Mouse (Mus musculus) lung, embryonic 15.5 days (tissue): Measurements from ENCODE around the gene Acer3. TPM values are rescaled to one million over a fixed set of nuclear protein-coding genes. Genes with fewer than 3 reads are reported as not detected.
A peak's percentile ranks its signal among the peaks of the same experiment; 100 is the strongest.

Experiments used
- ATAC-seq: fragments of 200-750 bp; cut with Nextera tagmentation; 2 replicates; pipeline ENCODE4 v1.8.0; 2017; ENCODE audit warnings: moderate number of reproducible peaks, borderline replicate concordance; ENCODE audit not compliant: low FRiP score, low TSS enrichment; ENCODE audit errors: extremely low read depth
- H3K27ac ChIP-seq: fragments of 300-500 bp; sonication (generic); 2 replicates; pipeline ENCODE4 v1.5.1; 2015; ENCODE audit warnings: moderate library complexity, mild to moderate bottlenecking, inconsistent platforms
- H3K27me3 ChIP-seq: fragments of 300-500 bp; sonication (generic); 2 replicates; pipeline ENCODE4 v1.6.1; 2015; ENCODE audit warnings: inconsistent platforms
- H3K36me3 ChIP-seq: fragments of 300-500 bp; sonication (generic); 2 replicates; pipeline ENCODE4 v1.6.1; 2015; ENCODE audit warnings: inconsistent platforms
- H3K4me1 ChIP-seq: fragments of 300-500 bp; sonication (generic); 2 replicates; pipeline ENCODE4 v1.6.1; 2015; ENCODE audit warnings: inconsistent platforms
- H3K4me2 ChIP-seq: fragments of 300-500 bp; sonication (generic); 2 replicates; pipeline ENCODE4 v1.6.1; 2015; ENCODE audit warnings: inconsistent platforms, mild to moderate bottlenecking, moderate library complexity
- H3K4me3 ChIP-seq: fragments of 300-500 bp; sonication (generic); 2 replicates; pipeline ENCODE4 v1.5.1; 2015; ENCODE audit warnings: mild to moderate bottlenecking, inconsistent platforms
- H3K9ac ChIP-seq: fragments of 300-500 bp; sonication (generic); 2 replicates; pipeline ENCODE4 v1.6.1; 2015; ENCODE audit warnings: inconsistent platforms
- H3K9me3 ChIP-seq: fragments of 300-500 bp; sonication (generic); 2 replicates; pipeline ENCODE4 v1.6.1; 2016; ENCODE audit warnings: inconsistent platforms
- WGBS: fragments of 180-500 bp; shearing (Covaris S2); methylation state at CpG from one replicate; pipeline ENCODE4 v1.1.7; 2015; 5-methylcytosine and 5-hydroxymethylcytosine counted together
- polyA plus RNA-seq: library from polyadenylated mRNA; unstranded; fragments of >200 nt; fragmentation: Nextera tagmentation; extraction: Ambion mirVana; gene quantifications from 2 replicates; pipeline ENCODE4 v1.2.1, GENCODE M21; 2015

Acer3 gene
- polyA plus RNA-seq, 1 experiment from 2014 or later, result 28.3 TPM

DNA sequence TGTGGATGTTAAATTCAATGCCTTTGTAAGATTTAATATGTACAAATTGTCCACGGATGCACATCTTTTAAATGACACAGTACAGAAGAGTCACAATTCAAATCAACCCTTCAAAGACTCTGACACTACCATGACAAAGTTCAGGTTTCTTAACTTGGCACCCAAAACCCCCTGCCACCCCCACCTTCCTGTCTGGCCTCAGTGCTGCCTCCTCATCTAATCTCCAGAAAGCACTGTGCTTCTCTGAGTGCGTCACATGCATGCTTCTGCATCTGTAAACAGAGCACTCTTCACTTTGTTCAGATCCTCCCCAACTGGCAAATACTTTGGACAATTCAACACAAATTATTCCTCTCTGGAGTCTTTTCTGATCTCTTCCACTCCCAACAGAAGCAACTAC lies 68.5 kb downstream of the Acer3 start:
- H3K36me3 ChIP-seq, result no peaks in the 10 kb centered on the region
- H3K27ac ChIP-seq, result no peak overlapping the region
- no peaks in the 10 kb centered on the region for H3K4me1 ChIP-seq
- H3K4me2 ChIP-seq, result no peak overlapping the region
- no peak overlapping the region for H3K4me3 ChIP-seq
- H3K9ac ChIP-seq, result no peak overlapping the region
- no peak for ATAC-seq
- H3K27me3 ChIP-seq, result no peaks in the 10 kb centered on the region
- H3K9me3 ChIP-seq, result no peaks in the 10 kb centered on the region
- WGBS, result 91% methylated on average over 2 of the region's 2 CpGs

DNA sequence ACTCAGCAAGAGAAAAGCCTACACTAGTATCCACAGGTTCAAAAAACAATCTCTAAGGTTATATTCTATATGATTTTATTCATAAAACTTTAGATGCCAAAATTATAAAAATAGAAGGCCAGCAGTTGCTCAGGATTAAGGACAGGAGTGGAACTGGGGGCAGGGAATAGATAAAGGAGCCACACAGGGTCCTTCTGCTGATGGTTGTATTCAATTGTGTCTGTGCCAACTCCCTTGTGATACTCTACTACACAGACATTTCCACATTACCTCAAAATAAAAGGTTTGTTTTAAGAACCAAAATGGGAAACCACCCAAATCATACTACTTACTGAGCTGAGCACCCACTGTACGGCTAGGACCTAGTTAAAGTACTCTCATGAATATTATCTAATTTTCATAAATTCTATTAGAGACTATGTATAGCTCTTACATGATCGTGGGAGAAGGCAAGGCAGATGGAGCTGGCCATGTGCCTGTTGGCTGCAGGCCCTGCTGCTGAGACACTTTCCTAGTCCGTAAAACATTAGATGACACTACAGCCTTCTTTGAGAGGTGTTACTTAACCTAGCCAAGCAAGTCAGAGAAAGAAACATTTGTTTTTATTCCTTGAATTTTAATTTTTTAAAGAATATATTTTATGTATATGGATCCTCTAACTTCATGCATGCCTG lies 84.2 kb downstream of the Acer3 start:
- Histone ChIP-seq H3K9ac (no peak overlapping the region), H3K27me3 (no peaks in the 10 kb centered on the region), H3K4me3 (no peak overlapping the region), H3K4me1 (no peaks in the 10 kb centered on the region), H3K9me3 (no peaks in the 10 kb centered on the region), H3K4me2 (no peak overlapping the region), H3K36me3 (no peaks in the 10 kb centered on the region), H3K27ac (no peak overlapping the region)
- WGBS, result 49% methylated on average over 3 of the region's 3 CpGs
- no peak for ATAC-seq

DNA sequence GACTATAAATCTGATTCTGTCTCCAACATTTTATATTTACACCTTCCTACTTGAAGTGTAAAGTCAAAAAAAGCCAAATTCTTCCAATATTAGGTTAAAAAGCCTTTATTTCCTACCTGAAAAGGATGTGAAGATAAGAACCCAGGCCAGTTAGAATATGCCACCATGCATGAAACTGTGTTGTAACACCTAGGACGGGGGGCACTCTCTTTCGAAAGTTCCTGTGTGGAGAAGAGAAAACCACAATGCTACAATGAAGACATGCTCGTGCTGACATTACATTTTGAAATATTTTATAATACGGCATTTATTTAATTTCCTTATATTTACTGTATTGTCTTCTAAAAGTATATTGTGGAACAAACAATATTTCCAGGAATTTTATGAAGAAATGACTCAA lies 97.2 kb downstream of the Acer3 start:
- H3K4me2 ChIP-seq, result no peak overlapping the region
- ATAC-seq, result no peak
- WGBS, result 81% methylated on average over 4 of the region's 4 CpGs

DNA sequence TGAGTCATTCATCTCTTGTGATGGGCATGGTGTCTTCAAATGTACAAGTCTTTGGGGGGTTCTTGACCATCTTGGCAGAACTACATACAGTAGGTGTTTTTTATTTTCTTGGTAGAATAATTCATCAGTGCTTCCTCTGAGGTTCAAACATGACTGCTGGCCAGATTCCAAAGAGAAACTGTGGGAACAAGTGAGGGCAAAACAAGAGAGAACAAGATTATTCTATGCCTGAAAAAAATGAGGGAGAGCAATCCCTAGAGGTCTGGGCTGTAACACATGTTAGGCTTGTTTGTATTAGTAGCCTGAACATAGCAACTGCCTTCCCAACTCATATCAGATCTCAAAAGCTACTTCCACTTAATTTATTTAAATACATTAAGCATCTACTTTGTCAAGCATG lies 104.3 kb downstream of the Acer3 start:
- H3K4me1 ChIP-seq, result no peaks in the 10 kb centered on the region
- ATAC-seq, result no peak
- no peak overlapping the region for H3K4me3 ChIP-seq
- no peaks in the 10 kb centered on the region for H3K9me3 ChIP-seq
- no peaks in the 10 kb centered on the region for H3K27me3 ChIP-seq
- H3K9ac ChIP-seq, result no peak overlapping the region
- H3K27ac ChIP-seq, result no peak overlapping the region
- no peak overlapping the region for H3K4me2 ChIP-seq
- no peaks in the 10 kb centered on the region for H3K36me3 ChIP-seq

More for the DNA sequence above, 97.2 kb downstream of the Acer3 start:
- H3K27me3 ChIP-seq, result no peaks in the 10 kb centered on the region
- no peak overlapping the region for H3K4me3 ChIP-seq
- no peaks in the 10 kb centered on the region for H3K36me3 ChIP-seq
- H3K4me1 ChIP-seq, result no peaks in the 10 kb centered on the region
- H3K27ac ChIP-seq, result no peak overlapping the region
- no peaks in the 10 kb centered on the region for H3K9me3 ChIP-seq
- no peak overlapping the region for H3K9ac ChIP-seq

DNA sequence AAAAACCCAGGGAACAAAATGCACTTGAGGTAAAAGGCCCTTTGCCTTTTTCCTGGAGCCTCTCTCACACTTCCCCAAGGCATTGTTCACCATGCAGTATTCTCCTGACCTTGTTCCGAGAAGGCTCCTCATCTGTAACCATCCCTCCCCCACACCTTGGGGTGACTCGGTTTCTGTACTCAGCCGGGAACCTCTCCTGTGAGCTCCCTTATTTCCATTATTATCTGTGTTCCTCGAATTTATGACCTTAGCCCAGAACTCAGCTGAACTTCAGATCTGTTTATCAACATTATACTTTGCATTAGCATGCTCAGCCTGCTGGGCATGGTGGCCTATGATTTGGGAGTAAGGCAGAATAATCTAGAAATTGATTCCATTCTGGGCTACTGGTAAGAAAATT lies 118.1 kb downstream of the Acer3 start:
- H3K9ac ChIP-seq, result no peak overlapping the region
- no peak overlapping the region for H3K4me2 ChIP-seq
- no peak for ATAC-seq
- no peak overlapping the region for H3K4me3 ChIP-seq
- H3K27me3 ChIP-seq, result no peaks in the 10 kb centered on the region
- H3K4me1 ChIP-seq, result peaks cover 13% of the 10 kb centered on the region; the same call in 1 of the 2 replicates
- no peak overlapping the region for H3K27ac ChIP-seq
- 58% methylated on average over 4 of the region's 4 CpGs for WGBS
- H3K9me3 ChIP-seq, result no peaks in the 10 kb centered on the region
- H3K36me3 ChIP-seq, result no peaks in the 10 kb centered on the region

DNA sequence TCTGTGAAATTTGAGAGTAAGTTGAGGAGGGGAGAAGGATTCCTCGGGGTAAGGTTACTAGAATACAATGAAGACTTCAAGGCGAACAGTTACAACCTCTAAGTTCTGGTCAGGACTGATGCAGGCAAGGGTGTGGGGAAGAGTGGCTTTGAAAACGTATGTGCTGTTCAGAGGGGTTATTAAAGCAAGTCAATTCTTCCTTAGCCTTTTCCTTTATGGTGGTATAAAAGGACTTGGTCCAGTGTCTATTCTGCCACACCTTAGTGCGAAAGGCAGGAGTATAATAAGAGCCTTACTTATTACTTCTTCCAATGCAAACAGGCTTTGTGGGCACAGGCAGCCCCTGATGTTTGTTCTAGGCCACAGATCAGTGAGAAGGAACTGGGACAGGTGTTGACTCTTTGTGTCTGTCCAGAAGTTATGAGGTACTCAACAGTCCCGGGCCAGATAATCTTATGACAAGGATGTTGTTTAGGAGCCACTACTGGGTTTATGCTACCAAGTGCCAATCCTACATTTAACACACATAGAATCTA lies 119.4 kb downstream of the Acer3 start:
- WGBS, result 62% methylated on average over 5 of the region's 5 CpGs
- no peak overlapping the region for H3K4me3 ChIP-seq
- no peak overlapping the region for H3K9ac ChIP-seq
- no peak for ATAC-seq
- H3K4me2 ChIP-seq, result no peak overlapping the region
- H3K4me1 ChIP-seq, result peaks cover 4% of the 10 kb centered on the region; the same call in 1 of the 2 replicates
- H3K9me3 ChIP-seq, result no peaks in the 10 kb centered on the region
- H3K27ac ChIP-seq, result no peak overlapping the region
- H3K27me3 ChIP-seq, result no peaks in the 10 kb centered on the region
- no peaks in the 10 kb centered on the region for H3K36me3 ChIP-seq

DNA sequence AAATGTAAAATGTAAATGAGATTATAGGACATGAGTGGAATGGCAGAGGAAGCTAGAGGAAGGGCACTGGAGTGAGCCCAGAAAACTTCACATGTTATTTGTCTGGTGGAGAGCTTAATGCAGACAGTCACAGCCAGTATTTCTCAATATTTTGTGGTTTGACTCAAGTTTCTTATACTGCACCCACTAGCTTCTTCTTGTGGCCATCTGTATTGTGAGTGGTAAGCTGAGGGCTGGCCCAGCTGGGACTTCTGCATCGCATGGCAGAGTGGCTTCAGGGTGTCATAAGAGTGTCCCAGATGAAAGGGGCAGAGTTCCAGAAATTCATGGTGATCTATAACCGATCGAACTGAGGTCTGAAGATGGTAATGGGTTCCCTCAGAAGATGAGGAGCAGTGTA lies 120.6 kb downstream of the Acer3 start:
- no peaks in the 10 kb centered on the region for H3K36me3 ChIP-seq
- H3K4me1 ChIP-seq, result no peaks in the 10 kb centered on the region
- no peak overlapping the region for H3K27ac ChIP-seq
- H3K27me3 ChIP-seq, result peaks cover 9% of the 10 kb centered on the region
- H3K9ac ChIP-seq, result no peak overlapping the region
- WGBS, result 81% methylated on average over 3 of the region's 3 CpGs
- no peaks in the 10 kb centered on the region for H3K9me3 ChIP-seq
- no peak for ATAC-seq
- H3K4me3 ChIP-seq, result no peak overlapping the region
- H3K4me2 ChIP-seq, result no peak overlapping the region

DNA sequence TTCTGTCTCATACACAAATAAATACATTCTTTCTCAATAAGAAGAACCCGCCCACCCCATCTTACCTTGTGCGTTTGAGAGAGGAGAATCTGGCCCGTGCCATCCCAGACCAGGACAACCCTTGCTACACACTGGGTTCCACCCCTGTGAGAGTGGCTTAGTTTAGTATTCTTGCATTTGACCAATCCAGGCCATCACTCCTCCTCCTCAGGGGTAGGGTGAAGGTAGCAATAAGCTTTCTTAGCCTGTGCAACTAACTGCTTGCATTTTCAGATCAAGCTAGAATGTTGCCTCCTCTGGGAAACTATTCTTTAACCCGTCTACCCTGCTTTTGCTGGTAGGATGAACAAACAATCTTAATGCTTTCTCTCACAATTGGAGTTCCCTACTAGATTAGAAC lies 121.6 kb downstream of the Acer3 start, which contains the start of gene B3gnt6:
Gene B3gnt6, minus strand, starts transcription at position 101 of the 400 bp plus-strand sequence.
- WGBS, result 85% methylated on average over 4 of the region's 4 CpGs
- H3K4me3 ChIP-seq, result no peak within 1 kb of the TSS
- no peaks in the 10 kb centered on the region for H3K9me3 ChIP-seq
- H3K27ac ChIP-seq, result no peak within 1 kb of the TSS
- H3K4me2 ChIP-seq, result no peak within 1 kb of the TSS
- H3K4me1 ChIP-seq, result peaks cover 4% of the 10 kb centered on the region; the same call in 1 of the 2 replicates
- H3K27me3 ChIP-seq, result peaks cover 19% of the 10 kb centered on the region
- H3K9ac ChIP-seq, result no peak within 1 kb of the TSS
- H3K36me3 ChIP-seq, result no peaks in the 10 kb centered on the region
- ATAC-seq, result no peak

DNA sequence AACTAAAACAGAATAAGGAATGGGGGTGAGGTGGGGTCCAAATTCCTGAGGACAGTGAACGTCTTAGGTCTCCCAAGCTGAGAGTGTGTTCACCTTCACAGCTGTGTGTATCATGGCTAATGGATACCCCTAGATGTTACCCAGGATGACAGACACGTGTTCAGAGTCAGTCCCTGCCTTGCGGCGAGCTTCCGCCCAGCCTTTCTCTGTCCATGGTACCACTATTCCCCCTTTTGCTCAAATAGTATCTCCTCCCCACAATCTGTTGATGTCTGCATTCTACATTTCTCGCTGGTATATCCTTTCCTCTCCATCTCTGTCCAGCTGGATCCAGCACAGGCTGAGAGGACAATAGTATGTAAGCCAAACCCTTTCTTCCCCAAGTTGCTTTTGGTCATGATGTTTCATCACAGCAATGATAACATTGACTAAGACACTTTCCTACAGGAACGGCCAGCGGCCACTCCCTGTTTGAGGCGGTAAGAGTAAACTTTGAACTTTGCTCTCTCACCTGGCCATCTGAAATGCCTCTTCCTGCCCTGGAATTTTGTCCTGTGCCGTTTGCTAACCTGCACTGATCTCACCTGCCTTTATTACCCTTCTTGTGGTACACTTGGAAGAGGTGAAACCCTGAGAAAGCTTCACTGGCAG lies 125.7 kb downstream of the Acer3 start:
- H3K9ac ChIP-seq, result no peak overlapping the region
- no peak overlapping the region for H3K27ac ChIP-seq
- WGBS, result 25% methylated on average over 10 of the region's 10 CpGs
- peaks cover 49% of the 10 kb centered on the region for H3K27me3 ChIP-seq
- H3K4me3 ChIP-seq, result no peak overlapping the region
- H3K4me1 ChIP-seq, result peaks cover 18% of the 10 kb centered on the region
- no peak for ATAC-seq
- H3K36me3 ChIP-seq, result no peaks in the 10 kb centered on the region
- no peaks in the 10 kb centered on the region for H3K9me3 ChIP-seq
- H3K4me2 ChIP-seq, result no peak overlapping the region

DNA sequence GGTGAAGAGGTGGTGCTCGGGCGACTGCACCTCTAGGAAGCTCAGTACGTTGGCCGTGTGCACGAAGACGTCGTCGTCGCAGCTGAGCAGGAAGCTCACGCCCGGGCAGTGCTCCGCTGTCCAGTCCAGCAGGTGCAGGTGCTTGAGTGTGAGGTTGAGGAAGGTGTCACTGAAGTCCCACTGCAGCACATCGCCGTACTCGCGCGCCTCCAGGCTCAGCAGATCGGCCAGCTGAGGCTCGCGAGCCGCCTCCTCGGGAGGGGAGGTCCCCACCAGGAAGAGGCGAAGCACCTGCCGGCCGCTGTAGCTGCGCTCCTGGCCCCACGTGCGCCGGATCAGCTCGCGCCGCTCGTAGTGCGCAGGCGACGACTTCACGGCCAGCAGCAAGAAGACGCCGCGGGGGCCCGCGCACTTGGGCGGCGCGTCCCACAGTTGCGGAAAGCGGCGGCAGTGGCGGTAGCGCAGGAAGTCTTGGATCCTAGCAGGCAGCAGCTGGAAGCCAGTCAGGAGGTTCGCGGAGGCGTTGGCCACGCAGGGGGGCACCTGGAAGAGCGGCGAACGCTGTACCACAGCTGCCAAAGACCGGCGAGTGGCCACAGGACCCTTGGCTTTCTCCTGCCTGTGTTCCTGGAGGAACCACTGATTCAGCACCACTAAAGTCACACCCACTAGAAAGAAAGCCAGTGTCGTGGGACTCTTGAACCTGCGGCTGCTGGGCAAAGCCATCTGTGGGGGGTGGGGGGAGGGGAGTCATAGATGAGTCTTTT lies 126.8 kb downstream of the Acer3 start:
- H3K9me3 ChIP-seq, result no peaks in the 10 kb centered on the region
- H3K36me3 ChIP-seq, result no peaks in the 10 kb centered on the region
- 1% methylated on average over 61 of the region's 61 CpGs for WGBS
- peaks cover 49% of the 10 kb centered on the region for H3K27me3 ChIP-seq
- no peak overlapping the region for H3K27ac ChIP-seq
- H3K9ac ChIP-seq, result no peak overlapping the region; the same call in 1 of the 2 replicates
- H3K4me1 ChIP-seq, result peaks cover 18% of the 10 kb centered on the region
- peak overlapping the region; percentile 80 for H3K4me2 ChIP-seq
- peak overlapping the region; percentile 36 for H3K4me3 ChIP-seq
- peak; percentile 47; the same call in 1 of the 2 replicates for ATAC-seq

DNA sequence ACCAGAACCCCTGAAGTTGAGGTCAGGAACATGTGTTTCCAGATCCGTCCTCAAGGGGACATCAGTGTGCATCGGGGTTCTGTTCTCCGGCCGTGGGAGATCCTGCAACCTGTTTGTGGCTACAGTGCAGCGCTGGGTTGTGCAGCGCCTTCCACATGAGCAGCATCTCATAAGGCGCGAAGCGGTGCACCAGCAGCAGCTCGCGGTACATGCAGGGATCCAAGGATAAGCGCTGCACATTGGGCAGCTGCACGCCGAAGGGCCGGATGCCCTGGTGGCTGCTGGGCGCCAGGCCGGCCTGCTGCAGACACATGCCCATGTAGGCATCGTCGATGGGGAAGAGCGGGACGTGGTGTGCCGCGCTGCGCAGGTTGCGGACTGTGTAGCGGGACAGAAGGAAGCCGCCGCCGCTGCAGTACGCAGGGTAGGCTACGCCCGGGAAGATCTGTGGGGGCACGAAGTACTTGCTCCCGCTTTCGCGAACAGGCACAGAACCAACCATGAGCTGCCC lies 127.4 kb downstream of the Acer3 start:
- no peaks in the 10 kb centered on the region for H3K9me3 ChIP-seq
- 0 out of 2 replicates have a peak, but pooled peaks have one; percentile 38 for ATAC-seq
- H3K4me1 ChIP-seq, result peaks cover 18% of the 10 kb centered on the region
- H3K4me2 ChIP-seq, result peak overlapping the region; percentile 80
- no peak overlapping the region for H3K27ac ChIP-seq
- 5% methylated on average over 36 of the region's 36 CpGs for WGBS
- peaks cover 49% of the 10 kb centered on the region for H3K27me3 ChIP-seq
- no peaks in the 10 kb centered on the region for H3K36me3 ChIP-seq
- peak overlapping the region; percentile 36 for H3K4me3 ChIP-seq
- H3K9ac ChIP-seq, result no peak overlapping the region
